In the genomic region with DNA sequence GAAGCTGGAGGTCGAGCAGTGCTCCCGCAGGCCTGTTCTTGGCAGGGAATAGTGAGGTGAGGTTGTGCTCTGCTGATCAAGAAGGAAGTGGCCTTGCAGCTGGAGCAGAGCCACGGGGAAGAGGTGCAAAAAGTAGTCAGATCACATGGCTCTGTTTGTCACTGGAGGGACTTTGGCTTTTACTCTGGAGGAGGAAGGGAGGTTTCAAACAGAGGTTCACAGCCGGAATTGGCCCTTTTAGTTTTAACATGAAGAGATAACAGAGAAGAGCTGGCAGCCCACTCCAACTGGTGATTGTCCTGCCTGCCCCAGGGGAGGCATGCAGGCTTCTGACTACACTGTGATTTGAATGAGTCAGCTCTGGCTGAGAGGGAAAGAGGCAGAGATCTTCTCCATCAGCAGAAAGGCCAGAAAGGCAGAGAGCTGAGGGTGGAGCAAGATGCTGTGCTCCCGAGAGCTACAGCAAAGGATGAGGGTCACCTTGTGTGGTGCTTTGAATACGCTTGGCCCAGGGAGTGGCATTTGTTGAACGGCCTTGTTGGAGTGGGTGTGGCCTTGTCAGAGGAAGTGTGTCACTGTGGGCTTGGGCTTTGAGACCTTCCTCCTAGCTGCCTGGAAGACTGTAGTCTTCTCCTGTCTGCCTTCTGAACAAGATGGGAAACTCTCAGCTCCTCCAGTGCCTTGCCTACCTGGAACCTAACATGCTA, we compare ENCODE assay signal across 10 mouse cellular contexts. TPM values are rescaled to one million over a fixed set of nuclear protein-coding genes. Genes with fewer than 3 reads are reported as not detected.
DNase-seq lines count a peak whose midpoint lies in the region; ATAC-seq and TF ChIP-seq lines count a peak whose summit lies in the region.
"Had no signal": no experiment of that assay in that cellular context is flagged by ENCODE, and none has a peak within 500 bp of the region (broad histone marks: within the 10 kb centered on the region; RNA-seq: fewer than 3 reads in every experiment).

No protein-coding gene starts in this region.

- DNase-seq in MN1 (ENCODE audit: low spot score) (peak; percentile 86), ZHBTc4 (ENCODE audit: low read depth, low spot score) (peak; percentile 63)
- peak; percentile 51 for DNase-seq in heart, postnatal 25 days (ENCODE audit: low spot score)
- peak; percentile 97 for DNase-seq in liver, adult 2 months (ENCODE audit: extremely low read depth, low read depth, low spot score)
- no peak for DNase-seq in right cerebral cortex, postnatal 25 days
- no peak for DNase-seq in spleen, adult 18-20 months
- DNase-seq: right cerebral cortex, adult 18-20 months had no signal

- no peak for TF ChIP-seq POLR2A in liver, adult 2 months (IDR thresholded peaks at IDR 0.05; ENCODE audit: extremely low read depth, insufficient read depth, low read length)

- intact Hi-C loops in heart, postnatal 25 days (cut with DNase I): no loop called here

- ATAC-seq in granulocyte monocyte progenitor cell, adult 5-6 weeks (replicated peaks; ENCODE audit: poor library complexity, severe bottlenecking): no peak

- no peaks in the 10 kb centered on the region for H3K79me2 ChIP-seq in liver, adult 2 months (ENCODE audit: control insufficient read depth, insufficient read depth, low read length)

- no peak overlapping the region for H3K9ac ChIP-seq in liver, adult 2 months (ENCODE audit: low read depth, low read length)

- H3K27ac ChIP-seq in liver, adult 2 months (replicated peaks; ENCODE audit: insufficient read depth, low read depth, low read length): peak overlapping the region; percentile 39
- H3K27ac ChIP-seq: embryonic facial prominence, embryonic 10.5 days; macrophage had no signal

- 0 out of 2 replicates have a peak, but pooled peaks cover 3% of the 10 kb centered on the region for H3K4me1 ChIP-seq in liver, adult 2 months (ENCODE audit: control insufficient read depth, insufficient read depth, low read length)
- H3K4me1 ChIP-seq: embryonic facial prominence, embryonic 10.5 days had no signal

- 26% methylated on average over 7 of the region's 7 CpGs for WGBS in liver, adult 2 months

- no peak overlapping the region for H3K4me3 ChIP-seq in liver, adult 2 months (ENCODE audit: insufficient read depth, low read depth, low read length)
- H3K4me3 ChIP-seq: embryonic facial prominence, embryonic 10.5 days had no signal

- no peak for TF ChIP-seq CTCF in liver, adult 2 months (IDR thresholded peaks at IDR 0.05; ENCODE audit: low read depth, low read length)

- no peaks in the 10 kb centered on the region for H3K36me3 ChIP-seq in liver, adult 2 months (ENCODE audit: control insufficient read depth, insufficient read depth, low read length)
- H3K36me3 ChIP-seq: embryonic facial prominence, embryonic 10.5 days had no signal

- no peaks in the 10 kb centered on the region for H3K27me3 ChIP-seq in liver, adult 2 months (ENCODE audit: control insufficient read depth, insufficient read depth, low read length)

RNA-seq across cellular contexts. Expression of a gene that starts 9.0 kb away (rescaled TPM):
- total RNA-seq in heart, postnatal 25 days (2021): 1 to 10 TPM; 3.0 to 3.6 TPM
- 2.6 and 2.7 TPM in 2 replicates for total RNA-seq in liver, adult 2 months (2014; rRNA removed)
- polyA plus RNA-seq in liver, adult 2 months (2012; rRNA removed): 8.1 and 13.3 TPM in 2 replicates
- 0.73 and 2.3 TPM in 2 replicates for total RNA-seq in granulocyte monocyte progenitor cell, adult 5-6 weeks (2014; fragmentation: Nextera tagmentation)
- 0.26 TPM in 1 of 2 replicates, not detected in the other for total RNA-seq in granulocyte monocyte progenitor cell, adult 5-6 weeks (2017)

RNA-seq across cellular contexts. Expression of a gene that starts 15.0 kb away (rescaled TPM):
- 10 to 100 TPM; 18.5 to 23.3 TPM for total RNA-seq in heart, postnatal 25 days (2021)
- 0.83 and 1.7 TPM in 2 replicates for total RNA-seq in liver, adult 2 months (2014; rRNA removed)
- 1.4 and 1.6 TPM in 2 replicates for polyA plus RNA-seq in liver, adult 2 months (2012; rRNA removed)
- total RNA-seq in granulocyte monocyte progenitor cell, adult 5-6 weeks (2014; fragmentation: Nextera tagmentation): not detected in 2 replicates
- total RNA-seq in granulocyte monocyte progenitor cell, adult 5-6 weeks (2017): not detected in 2 replicates

RNA-seq across cellular contexts. Expression of a gene that starts 31.3 kb away (rescaled TPM):
- total RNA-seq in heart, postnatal 25 days (2021): 10 to 100 TPM; 29.2 to 33.2 TPM
- total RNA-seq in liver, adult 2 months (2014; rRNA removed): 10.7 and 22.1 TPM in 2 replicates
- 59.5 and 81.1 TPM in 2 replicates for polyA plus RNA-seq in liver, adult 2 months (2012; rRNA removed)
- 84.1 and 88.5 TPM in 2 replicates for total RNA-seq in granulocyte monocyte progenitor cell, adult 5-6 weeks (2014; fragmentation: Nextera tagmentation)
- total RNA-seq in granulocyte monocyte progenitor cell, adult 5-6 weeks (2017): 55.8 and 95.4 TPM in 2 replicates

RNA-seq across cellular contexts. Expression of a gene that starts 43.3 kb away (rescaled TPM):
- total RNA-seq in heart, postnatal 25 days (2021): 100 to 1,000 TPM; 914 to 924 TPM
- total RNA-seq in liver, adult 2 months (2014; rRNA removed): 0.13 and 0.92 TPM in 2 replicates
- not detected in 2 replicates for polyA plus RNA-seq in liver, adult 2 months (2012; rRNA removed)
- not detected in 2 replicates for total RNA-seq in granulocyte monocyte progenitor cell, adult 5-6 weeks (2014; fragmentation: Nextera tagmentation)
- total RNA-seq in granulocyte monocyte progenitor cell, adult 5-6 weeks (2017): not detected in 2 replicates
- polyA plus RNA-seq: macrophage had no signal

RNA-seq across cellular contexts. Expression of a gene that starts 51.8 kb away (rescaled TPM):
- total RNA-seq in heart, postnatal 25 days (2021): 100 to 1,000 TPM; 742 to 813 TPM
- total RNA-seq in liver, adult 2 months (2014; rRNA removed): 0.65 and 0.67 TPM in 2 replicates
- polyA plus RNA-seq in liver, adult 2 months (2012; rRNA removed): 0.55 and 0.64 TPM in 2 replicates
- not detected in 2 replicates for total RNA-seq in granulocyte monocyte progenitor cell, adult 5-6 weeks (2014; fragmentation: Nextera tagmentation)
- not detected in 2 replicates for total RNA-seq in granulocyte monocyte progenitor cell, adult 5-6 weeks (2017)
- polyA plus RNA-seq: macrophage had no signal

Comparison
In these comparisons a context has a peak if more than half of its experiments do, and no peak if none do; other contexts are left out.
1. DNase-seq: peak in MN1 (single experiment), ZHBTc4 (single experiment), heart, postnatal 25 days (single experiment) and liver, adult 2 months (single experiment); none in right cerebral cortex, postnatal 25 days (single experiment) and spleen, adult 18-20 months (0 of 2).